Mouse (Mus musculus): Measurements from ENCODE around the gene Skil.

Skil gene

DNA sequence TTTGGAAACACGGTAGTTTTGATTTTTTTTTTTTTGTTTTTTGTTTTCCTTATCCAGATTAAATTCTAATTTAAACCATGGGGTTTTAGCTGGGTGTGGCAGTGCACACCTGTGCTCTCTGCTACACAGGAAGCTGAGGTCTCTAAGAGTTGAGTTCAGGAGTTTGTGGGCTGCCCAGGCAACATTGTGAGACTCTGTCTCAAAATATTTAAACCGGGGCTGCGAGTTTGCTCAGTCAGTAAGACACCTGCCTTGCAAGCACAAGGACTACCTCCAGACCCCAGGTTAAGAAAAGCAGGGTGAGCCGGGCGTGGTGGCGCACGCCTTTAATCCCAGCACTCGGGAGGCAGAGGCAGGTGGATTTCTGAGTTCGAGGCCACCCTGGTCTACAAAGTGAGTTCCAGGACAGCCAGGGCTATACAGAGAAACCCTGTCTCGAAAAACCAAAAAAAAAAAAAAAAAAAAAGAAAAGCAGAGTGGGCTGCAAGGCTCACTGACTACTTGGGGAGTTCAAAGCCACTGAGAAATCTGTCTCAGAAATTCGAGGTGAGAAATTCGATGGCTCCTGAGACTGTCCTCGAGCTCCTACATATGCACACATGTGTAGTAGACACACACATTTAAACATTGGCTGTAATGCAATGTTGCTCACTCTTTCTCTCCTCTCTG, 11.9 kb upstream of the Skil start:
- in situ Hi-C loops (cut with MboI, MseI): loop anchor here (25.0 kb wide), 1 partner anchor 1329 kb away; no protein-coding TSS in a partner anchor

DNA sequence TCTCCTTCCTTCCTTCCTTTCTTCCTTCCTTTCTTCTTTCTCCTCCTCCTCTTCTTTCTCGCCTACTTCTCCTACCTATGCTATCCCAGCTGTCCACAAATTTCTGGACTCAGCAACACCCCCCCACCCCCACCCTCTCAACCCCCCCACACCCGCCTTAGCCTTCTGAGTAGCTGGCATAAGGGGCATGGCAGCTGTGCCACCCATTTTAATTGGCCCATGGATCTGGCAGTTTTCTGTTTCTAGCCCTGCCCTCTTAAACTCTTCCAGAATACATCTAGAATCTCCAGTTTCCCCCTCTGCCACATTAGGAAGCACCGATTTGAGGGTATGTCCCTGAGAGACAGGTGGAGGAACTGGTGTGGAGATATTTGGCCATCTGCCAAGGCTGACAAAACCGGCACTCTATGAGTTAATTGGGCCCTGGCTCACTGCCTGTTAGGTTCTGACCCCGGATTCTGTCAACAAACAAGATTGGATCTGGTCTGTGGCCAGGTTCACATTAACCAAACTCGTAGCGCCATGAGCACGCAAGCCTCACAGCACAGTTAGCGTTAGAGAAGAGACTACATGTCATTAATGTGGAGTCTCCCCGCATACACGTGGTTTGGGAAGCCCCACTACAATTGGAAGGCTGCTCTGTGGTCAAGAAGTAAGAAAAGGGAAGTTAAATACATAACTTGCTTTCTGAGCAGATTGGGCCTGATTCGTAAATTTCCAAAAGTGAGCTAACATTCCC, 11.2 kb upstream of the Skil start:
- in situ Hi-C loops (cut with MboI, MseI): loop anchor here (25.0 kb wide), 1 partner anchor 1329 kb away; no protein-coding TSS in a partner anchor

DNA sequence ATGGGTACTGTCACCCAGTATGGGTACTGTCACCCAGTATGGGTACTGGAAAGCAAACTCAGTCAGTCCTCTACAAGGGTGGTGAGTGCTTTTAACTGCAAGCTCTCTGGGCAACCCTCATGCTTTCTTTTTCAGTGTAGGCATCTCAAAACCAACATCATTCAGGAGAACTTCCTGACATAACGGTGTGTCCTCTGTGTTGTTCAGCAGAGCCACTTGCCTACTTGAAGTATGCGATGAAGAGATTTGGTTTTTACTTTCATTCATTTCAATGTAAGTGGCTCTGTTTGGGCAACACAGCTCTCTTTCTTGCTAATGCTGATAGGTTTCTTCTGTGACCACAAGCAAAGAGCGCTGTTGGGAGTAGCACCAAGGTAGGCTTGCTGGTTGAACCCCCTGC, 9.9 kb upstream of the Skil start:
- in situ Hi-C loops (cut with MboI, MseI): loop anchor here (25.0 kb wide), 1 partner anchor 1327 kb away; no protein-coding TSS in a partner anchor

DNA sequence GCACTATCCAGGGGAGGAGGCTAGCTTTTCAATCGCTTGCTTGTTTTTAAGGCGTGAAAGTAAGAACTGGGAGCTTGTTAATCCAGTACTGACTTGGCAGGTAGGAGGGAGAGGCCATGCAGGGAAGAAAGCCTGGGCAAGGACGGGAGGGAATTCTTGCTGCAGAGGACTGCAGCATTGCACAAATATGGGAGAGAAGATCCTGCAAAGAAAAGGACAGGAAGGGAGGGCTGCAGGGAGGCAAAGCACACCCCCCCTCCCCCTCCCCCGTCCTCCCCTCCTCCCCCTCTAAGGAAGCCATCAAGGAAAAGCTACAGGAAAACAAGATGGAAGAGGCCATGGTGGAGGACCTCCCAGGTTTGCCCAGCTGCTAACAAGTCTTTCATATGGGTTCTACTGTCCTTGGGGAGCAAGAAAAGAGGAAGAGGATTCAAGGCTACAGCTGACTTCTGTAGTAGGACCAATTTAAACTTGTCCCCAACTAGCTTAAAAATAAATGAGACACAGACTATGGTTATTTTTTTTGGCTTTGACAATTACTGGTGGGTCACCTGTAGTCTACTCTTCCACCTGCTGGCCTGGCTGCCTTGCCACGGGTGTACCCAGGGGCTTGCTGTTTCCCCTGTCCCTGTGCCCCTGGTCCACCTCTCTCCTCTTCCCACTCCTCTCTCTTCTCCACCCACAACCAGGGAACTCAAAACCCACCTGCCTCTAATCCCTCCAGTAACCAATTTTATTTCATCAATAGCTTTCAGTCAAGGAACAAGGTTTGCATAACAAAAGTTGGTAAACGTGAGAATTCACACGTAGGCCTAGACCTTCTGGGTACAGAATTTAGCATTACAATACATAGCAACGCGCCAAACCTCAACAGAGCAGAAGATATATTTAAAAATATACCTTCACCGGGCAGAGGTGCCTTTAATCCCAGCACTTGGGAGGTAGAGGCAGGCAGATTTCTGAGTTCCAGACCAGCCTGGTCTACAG, 5.8 kb upstream of the Skil start:
- in situ Hi-C loops (cut with MboI, MseI): loop anchor here (25.0 kb wide), 1 partner anchor 1323 kb away; no protein-coding TSS in a partner anchor

DNA sequence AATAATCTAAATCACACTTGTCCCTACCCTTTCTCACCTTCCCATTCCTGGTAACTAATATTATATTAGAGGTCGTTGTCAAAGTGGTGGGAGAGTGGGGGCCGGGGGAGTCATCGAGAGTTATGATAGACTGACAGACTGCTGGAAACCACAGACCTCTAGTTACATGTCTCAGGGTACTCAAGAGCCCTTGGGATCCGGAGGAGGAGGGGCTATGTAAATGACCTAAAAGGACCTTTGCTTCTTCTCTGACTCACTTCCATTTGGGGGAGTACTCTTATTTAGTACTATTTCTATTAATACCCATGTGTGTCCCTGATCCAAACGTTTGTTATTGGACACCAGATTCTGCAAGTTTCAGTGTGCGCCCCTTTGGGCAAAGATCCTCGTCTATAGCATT, 4.9 kb upstream of the Skil start:
- in situ Hi-C loops (cut with MboI, MseI): loop anchor here (25.0 kb wide), 1 partner anchor 1322 kb away; no protein-coding TSS in a partner anchor

DNA sequence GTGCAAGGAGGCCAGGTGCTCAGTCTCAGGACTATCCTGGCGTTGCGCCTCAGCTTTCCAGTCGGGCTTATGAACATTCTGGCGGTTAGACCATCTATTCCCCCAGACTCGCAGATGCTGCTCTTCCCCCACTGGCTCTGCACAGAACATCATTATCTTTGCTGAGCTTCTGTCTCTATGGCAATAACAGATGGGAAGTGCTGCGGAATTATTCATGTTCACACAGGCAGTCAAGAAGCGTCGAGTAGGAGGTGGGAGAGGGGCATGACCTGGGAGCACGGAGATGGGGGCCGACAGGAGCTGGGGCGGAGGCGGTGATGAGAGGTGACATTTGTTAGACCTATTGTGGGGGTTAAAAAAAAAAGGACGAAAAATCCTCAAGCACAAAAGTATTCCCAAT, 1.7 kb upstream of the Skil start:
- in situ Hi-C loops (cut with MboI, MseI): loop anchor here (25.0 kb wide), 1 partner anchor 1319 kb away; no protein-coding TSS in a partner anchor

GRCm38 (mm10) chr3:31093627-31094351, 1.1 kb upstream of the Skil start:
- in situ Hi-C loops (cut with MboI, MseI): loop anchor here (25.0 kb wide), 1 partner anchor 1319 kb away; no protein-coding TSS in a partner anchor

GRCm38 (mm10) chr3:31095179-31095490, 277 bp downstream of the Skil start:
- in situ Hi-C loops (cut with MboI, MseI): loop anchor here (25.0 kb wide), 1 partner anchor 1317 kb away; no protein-coding TSS in a partner anchor

DNA sequence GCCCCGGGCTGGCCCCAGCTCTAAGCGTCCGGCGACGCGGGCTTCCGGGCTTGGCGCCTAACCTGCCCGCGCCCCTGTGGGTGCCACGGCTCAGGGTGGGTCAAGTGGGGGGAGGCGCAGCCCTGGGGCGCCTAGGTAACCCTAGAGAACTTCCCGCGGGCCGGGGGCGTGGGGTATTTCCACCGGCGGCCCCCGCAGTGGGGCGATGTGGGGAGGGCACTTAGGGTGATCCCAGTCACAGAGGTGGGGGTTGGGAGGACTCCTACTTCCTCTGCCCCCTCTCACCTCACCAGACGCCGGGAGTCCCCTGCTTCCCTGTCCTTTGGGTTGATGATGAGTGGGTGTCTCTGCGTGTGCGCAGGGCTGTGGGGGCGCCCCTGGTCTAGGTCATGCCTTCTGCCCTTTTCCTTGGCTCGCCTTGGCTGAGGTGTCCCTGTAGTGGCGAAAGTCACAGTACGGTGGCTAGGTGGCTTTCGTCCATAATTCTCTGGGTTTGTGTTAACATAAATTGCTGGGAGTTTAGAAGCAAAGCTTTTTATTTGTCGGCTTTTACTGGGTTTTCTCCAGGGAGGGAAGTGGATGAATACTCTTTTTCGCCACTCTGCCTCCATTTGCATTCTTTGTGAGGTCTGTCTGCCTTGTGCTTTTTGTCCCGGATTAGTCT, 765 bp downstream of the Skil start:
- in situ Hi-C loops (cut with MboI, MseI): loop anchor here (25.0 kb wide), 1 partner anchor 1317 kb away; no protein-coding TSS in a partner anchor

DNA sequence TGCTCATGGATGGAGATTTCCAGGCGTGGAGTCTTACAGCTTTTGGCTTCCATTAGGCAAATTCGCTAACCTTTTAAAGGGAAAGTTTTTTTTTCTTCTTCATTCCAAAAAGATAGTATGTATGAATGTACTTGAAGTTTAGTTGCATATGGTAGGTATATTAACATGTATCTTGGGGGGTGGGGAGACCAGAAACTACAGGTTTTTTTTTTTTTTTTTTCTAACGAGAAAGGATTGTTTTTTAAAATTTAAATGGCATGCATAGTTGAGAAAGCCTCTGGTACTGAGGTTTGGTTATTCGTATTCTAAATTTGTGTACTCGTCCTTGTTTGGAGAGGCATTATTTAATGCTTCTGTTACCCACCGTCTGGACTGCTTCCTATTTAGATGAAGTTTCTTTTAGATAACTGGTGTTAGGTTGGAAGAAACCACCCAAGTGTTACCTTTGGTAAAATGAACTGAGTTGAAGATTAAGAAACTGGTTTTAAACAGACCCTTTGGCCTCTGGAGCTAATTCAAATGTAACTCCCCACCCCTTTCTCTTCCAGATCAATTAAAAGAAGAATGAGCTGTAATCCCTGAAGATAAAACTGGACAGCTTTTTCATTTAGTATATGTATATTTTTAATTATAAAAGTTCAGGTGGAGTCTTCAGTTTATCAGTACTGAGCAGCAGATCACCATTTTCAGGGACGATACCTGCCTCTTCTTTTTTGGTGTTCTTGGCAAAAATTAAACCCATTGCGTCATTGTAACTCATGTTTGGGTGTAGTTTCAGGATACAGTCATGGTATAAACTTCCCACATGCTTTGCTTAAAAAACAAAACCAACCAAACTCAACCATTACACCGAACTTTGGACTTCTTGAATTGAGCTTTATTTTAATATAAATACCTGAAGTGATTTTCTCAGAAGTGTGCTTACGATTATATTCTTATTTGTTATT, 1.6 kb downstream of the Skil start:
- in situ Hi-C loops (cut with MboI, MseI): loop anchor here (25.0 kb wide), 1 partner anchor 1316 kb away; no protein-coding TSS in a partner anchor

DNA sequence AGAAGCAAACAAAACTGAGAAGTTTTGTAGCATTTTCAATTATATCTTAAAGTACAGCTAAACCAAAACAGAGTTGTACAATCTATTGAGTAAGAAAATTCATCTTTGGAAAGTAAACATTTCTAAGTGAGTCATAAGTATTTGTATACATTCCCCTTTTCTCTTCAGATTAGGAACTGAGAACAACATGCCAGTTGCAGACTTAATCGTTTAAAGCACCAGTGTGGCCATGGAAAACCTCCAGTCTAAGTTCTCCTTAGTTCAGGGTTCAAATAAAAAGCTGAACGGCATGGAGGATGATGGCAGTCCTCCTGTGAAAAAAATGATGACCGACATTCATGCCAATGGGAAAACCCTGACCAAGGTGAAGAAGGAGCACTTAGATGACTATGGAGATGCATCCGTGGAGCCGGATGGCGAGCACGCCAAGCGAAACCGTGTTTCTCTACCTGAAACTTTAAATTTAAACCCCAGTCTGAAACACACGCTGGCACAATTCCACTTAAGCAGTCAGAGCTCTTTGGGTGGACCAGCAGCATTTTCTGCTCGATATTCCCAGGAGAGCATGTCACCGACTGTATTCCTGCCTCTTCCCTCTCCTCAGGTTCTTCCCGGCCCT, 2.4 kb downstream of the Skil start:
- in situ Hi-C loops (cut with MboI, MseI): loop anchor here (25.0 kb wide), 1 partner anchor 1315 kb away; no protein-coding TSS in a partner anchor

DNA sequence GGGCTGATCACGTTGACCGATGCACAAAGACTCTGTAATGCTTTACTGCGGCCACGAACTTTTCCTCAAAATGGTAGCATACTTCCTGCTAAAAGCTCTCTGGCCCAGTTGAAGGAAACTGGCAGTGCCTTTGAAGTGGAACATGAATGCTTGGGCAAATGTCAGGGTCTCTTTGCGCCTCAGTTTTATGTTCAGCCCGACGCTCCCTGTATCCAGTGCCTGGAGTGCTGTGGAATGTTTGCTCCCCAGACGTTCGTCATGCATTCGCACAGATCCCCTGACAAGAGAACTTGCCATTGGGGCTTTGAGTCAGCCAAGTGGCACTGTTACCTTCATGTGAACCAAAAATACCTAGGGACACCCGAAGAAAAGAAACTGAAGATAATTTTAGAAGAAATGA, 3.1 kb downstream of the Skil start:
- in situ Hi-C loops (cut with MboI, MseI): loop anchor here (25.0 kb wide), 1 partner anchor 1314 kb away; no protein-coding TSS in a partner anchor

GRCm38 (mm10) chr3:31098556-31098955, 3.7 kb downstream of the Skil start:
- in situ Hi-C loops (cut with MboI, MseI): loop anchor here (25.0 kb wide), 1 partner anchor 1314 kb away; no protein-coding TSS in a partner anchor

DNA sequence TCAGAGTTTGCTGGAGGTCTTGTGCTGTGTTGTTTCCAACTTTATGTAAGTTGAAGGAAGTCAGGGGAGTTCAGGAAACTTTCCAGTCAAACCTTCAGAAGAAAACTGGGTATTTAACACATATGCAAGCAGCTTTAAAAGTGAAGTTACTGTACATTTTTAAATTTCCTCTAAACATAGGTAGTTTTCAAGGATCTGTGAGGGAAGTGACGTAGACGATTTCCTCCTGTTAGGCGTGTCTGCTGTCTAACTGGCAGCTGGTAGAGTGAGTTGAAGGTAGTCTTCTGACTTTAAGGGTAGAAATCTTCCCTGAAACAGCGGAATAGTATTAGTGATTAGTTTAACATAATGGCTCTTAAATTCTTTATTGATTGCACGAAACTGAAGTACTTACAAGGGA, 5.2 kb downstream of the Skil start:
- in situ Hi-C loops (cut with MboI, MseI): no loop called here

- in situ Hi-C loops (cut with MboI, MseI): no loop called here
Measured at GRCm38 (mm10) chr3:31100802-31101201, 5.9 kb downstream of the Skil start.

DNA sequence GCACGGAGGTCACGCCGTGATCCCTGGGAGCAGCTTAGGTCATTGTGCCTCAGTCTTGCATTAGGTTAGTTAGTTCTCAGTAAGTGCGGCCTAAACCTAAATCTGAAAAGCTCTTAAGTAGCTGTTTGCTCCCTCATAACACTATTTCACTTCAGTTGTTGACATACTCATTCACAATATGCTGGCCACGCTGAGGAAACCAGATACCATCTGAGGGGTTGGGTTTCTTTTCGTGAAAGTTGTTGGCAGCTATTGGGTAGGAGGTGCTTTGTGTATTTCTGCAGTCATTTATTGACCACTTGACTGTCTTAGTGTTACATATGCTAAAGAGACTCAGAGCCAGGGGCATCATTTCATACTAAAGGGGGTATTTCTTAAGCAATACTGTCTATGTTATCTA, 10.1 kb downstream of the Skil start:
- in situ Hi-C loops (cut with MboI, MseI): no loop called here

DNA sequence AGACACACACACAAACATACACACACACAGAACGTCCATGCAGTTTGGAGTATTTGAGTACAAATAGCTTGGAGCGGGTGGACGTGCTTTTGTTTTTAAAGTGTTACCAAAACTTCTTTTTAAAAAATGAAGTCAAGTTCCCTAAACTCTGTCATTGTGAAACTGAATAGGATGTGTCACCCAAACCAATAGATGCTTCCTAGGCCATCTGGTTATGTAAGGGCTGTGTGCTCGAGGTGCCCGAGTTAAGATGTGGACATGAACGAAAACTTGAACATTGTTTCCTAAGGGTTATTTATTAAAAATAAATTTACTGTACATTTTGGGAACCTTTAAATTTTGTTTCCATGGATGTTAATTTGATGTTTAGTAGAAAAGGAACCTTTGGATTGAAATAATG, 11.7 kb downstream of the Skil start:
- in situ Hi-C loops (cut with MboI, MseI): no loop called here

- in situ Hi-C loops (cut with MboI, MseI): no loop called here
Measured at GRCm38 (mm10) chr3:31107674-31108073, 12.8 kb downstream of the Skil start.

Measured in T-helper 2 cell (primary cell).